Mouse (Mus musculus) adrenal gland, postnatal 4 days (tissue): Measurements from ENCODE around the gene Upp2. TPM values are rescaled to one million over a fixed set of nuclear protein-coding genes. Genes with fewer than 3 reads are reported as not detected.
A peak's percentile ranks its signal among the peaks of the same experiment; 100 is the strongest.

Source experiments
- DNase-seq, 2 experiments: peaks; one replicate each; pipeline ENCODE4 v3.0.0; 2021 to 2022; ENCODE audit warnings: low spot score in 2 of 2, mixed read lengths in 2 of 2
- long read RNA-seq, 2 experiments: library from polyadenylated mRNA; stranded (forward); transcript quantifications; one replicate each; pipeline ENCODE4 v2.0.0; 2021
- total RNA-seq, 2 experiments: library from RNA; stranded (reverse); gene quantifications; 2 replicates each; pipeline ENCODE4 v1.2.3; 2021

The Upp2 gene
- total RNA-seq = 10 to 100 TPM in 1 of 2 experiments, 1 to 10 TPM in 1; 8.8 to 11.8 TPM
- long read RNA-seq, experiment 1, partial matches to known transcripts = 0 of 4 reads
- long read RNA-seq, experiment 1, other reads (novel, unspliced or antisense) = 3 of 4 reads
- long read RNA-seq, experiment 2, transcript Upp2-206 (2 exons, 690 nt) = major isoform, 8 of 13 reads
- long read RNA-seq, experiment 2, partial matches to known transcripts = 0 of 13 reads
- long read RNA-seq, experiment 2, other reads (novel, unspliced or antisense) = 4 of 13 reads

GRCm38 (mm10) chr2:58567066-58567810, at the start of gene Upp2, which contains the start of gene Acvr1:
Upp2 (plus strand) TSS chr2:58567298.
Acvr1 (minus strand) TSS chr2:58567157.
- peak; percentile 61 to 70 for DNase-seq

- DNase-seq = no peak
Measured at GRCm38 (mm10) chr2:58518517-58518916, 48.6 kb upstream of the Upp2 start.

- DNase-seq = no peak
Measured at GRCm38 (mm10) chr2:58520727-58521126, 46.4 kb upstream of the Upp2 start.

- DNase-seq = no peak
Measured at GRCm38 (mm10) chr2:58521621-58522020, 45.5 kb upstream of the Upp2 start.

GRCm38 (mm10) chr2:58523097-58523496, 44.0 kb upstream of the Upp2 start:
- no peak for DNase-seq

GRCm38 (mm10) chr2:58523894-58524293, 43.2 kb upstream of the Upp2 start:
- DNase-seq = no peak

GRCm38 (mm10) chr2:58524356-58524755, 42.7 kb upstream of the Upp2 start:
- DNase-seq = no peak

- DNase-seq = no peak
Measured at GRCm38 (mm10) chr2:58527786-58528185, 39.3 kb upstream of the Upp2 start.

GRCm38 (mm10) chr2:58529384-58529783, 37.7 kb upstream of the Upp2 start:
- DNase-seq = no peak

GRCm38 (mm10) chr2:58529860-58530440, 37.1 kb upstream of the Upp2 start:
- no peak for DNase-seq

- no peak for DNase-seq
Measured at GRCm38 (mm10) chr2:58530521-58530920, 36.6 kb upstream of the Upp2 start.

- peak in 1 of 2 experiments; percentile 52 for DNase-seq
Measured at GRCm38 (mm10) chr2:58532260-58532850, 34.7 kb upstream of the Upp2 start.

GRCm38 (mm10) chr2:58533521-58534001, 33.5 kb upstream of the Upp2 start:
- no peak for DNase-seq

- DNase-seq = no peak
Measured at GRCm38 (mm10) chr2:58534379-58534778, 32.7 kb upstream of the Upp2 start.

GRCm38 (mm10) chr2:58535233-58535632, 31.9 kb upstream of the Upp2 start:
- no peak for DNase-seq

- DNase-seq = no peak
Measured at GRCm38 (mm10) chr2:58536796-58537195, 30.3 kb upstream of the Upp2 start.

- DNase-seq = no peak
Measured at GRCm38 (mm10) chr2:58538196-58538595, 28.9 kb upstream of the Upp2 start.

- DNase-seq = no peak
Measured at GRCm38 (mm10) chr2:58543252-58543651, 23.8 kb upstream of the Upp2 start.

- DNase-seq = no peak
Measured at GRCm38 (mm10) chr2:58544368-58544767, 22.7 kb upstream of the Upp2 start.

- no peak for DNase-seq
Measured at GRCm38 (mm10) chr2:58546264-58546663, 20.8 kb upstream of the Upp2 start.

- no peak for DNase-seq
Measured at GRCm38 (mm10) chr2:58548943-58549342, 18.2 kb upstream of the Upp2 start.

GRCm38 (mm10) chr2:58549960-58550359, 17.1 kb upstream of the Upp2 start:
- no peak for DNase-seq
